Mouse (Mus musculus): Measurements from ENCODE around the gene Klk1b1. TPM values are rescaled to one million over a fixed set of nuclear protein-coding genes. Genes with fewer than 3 reads are reported as not detected.

Klk1b1 gene
- polyA plus RNA-seq (2012; rRNA removed), result 0.11 and 0.52 TPM in 2 replicates

GRCm38 (mm10) chr7:43966451-43966850 lies at the start of gene Klk1b1:
Gene Klk1b1 (plus strand): TSS chr7:43966751.
- no peaks in the 10 kb centered on the region for H3K36me3 ChIP-seq (ENCODE audit: control insufficient read depth, insufficient read depth, low read length)
- H3K4me1 ChIP-seq (ENCODE audit: control insufficient read depth, insufficient read depth, low read length), result 0 out of 2 replicates have a peak, but pooled peaks cover 4% of the 10 kb centered on the region
- 46% methylated on average over 3 of the region's 3 CpGs for WGBS
- no peaks in the 10 kb centered on the region for H3K27me3 ChIP-seq (replicated peaks; ENCODE audit: control insufficient read depth, insufficient read depth, low read length)
- H3K27ac ChIP-seq (ENCODE audit: insufficient read depth, low read depth, low read length), result no peak within 1 kb of the TSS
- no peak for DNase-seq
- H3K4me3 ChIP-seq (ENCODE audit: insufficient read depth, low read depth, low read length), result no peak within 1 kb of the TSS
- TF ChIP-seq CTCF (conservative IDR thresholded peaks at IDR 0.05; ENCODE audit: insufficient read depth, insufficient read length, low read depth, low read length) (no peak), POLR2A (IDR thresholded peaks at IDR 0.05; ENCODE audit: low read depth, low read length) (no peak)

DNA sequence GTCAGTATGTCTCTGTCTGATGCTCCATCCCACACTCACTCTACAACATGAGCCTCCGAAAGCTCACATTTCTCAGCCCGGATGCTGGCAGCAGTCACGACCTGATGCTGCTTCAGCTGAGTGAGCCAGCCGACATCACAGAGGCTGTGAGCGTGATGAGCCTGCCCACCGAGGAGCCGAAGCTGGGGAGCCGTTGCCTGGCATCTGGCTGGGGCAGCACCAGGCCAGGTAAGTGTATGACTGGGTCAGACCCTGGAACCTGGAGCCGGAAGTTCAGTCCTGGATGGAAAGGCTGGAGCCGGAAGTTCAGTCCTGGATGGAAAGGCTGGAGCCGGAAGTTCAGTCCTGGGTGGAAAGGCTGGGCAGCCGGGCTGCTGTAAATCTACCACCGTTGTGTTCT lies 48.1 kb upstream of the Klk1b1 start:
- no peaks in the 10 kb centered on the region for H3K36me3 ChIP-seq (ENCODE audit: control insufficient read depth, insufficient read depth, low read length)
- no peaks in the 10 kb centered on the region for H3K4me1 ChIP-seq (ENCODE audit: control insufficient read depth, insufficient read depth, low read length)
- H3K27ac ChIP-seq (ENCODE audit: insufficient read depth, low read depth, low read length), result no peak overlapping the region
- WGBS, result 51% methylated on average over 13 of the region's 13 CpGs
- no peak for DNase-seq
- no peak overlapping the region for H3K4me3 ChIP-seq (ENCODE audit: insufficient read depth, low read depth, low read length)
- no peaks in the 10 kb centered on the region for H3K27me3 ChIP-seq (replicated peaks; ENCODE audit: control insufficient read depth, insufficient read depth, low read length)
- no peak for TF ChIP-seq CTCF (conservative IDR thresholded peaks at IDR 0.05; ENCODE audit: insufficient read depth, insufficient read length, low read depth, low read length)
- TF ChIP-seq POLR2A (IDR thresholded peaks at IDR 0.05; ENCODE audit: low read depth, low read length), result no peak

DNA sequence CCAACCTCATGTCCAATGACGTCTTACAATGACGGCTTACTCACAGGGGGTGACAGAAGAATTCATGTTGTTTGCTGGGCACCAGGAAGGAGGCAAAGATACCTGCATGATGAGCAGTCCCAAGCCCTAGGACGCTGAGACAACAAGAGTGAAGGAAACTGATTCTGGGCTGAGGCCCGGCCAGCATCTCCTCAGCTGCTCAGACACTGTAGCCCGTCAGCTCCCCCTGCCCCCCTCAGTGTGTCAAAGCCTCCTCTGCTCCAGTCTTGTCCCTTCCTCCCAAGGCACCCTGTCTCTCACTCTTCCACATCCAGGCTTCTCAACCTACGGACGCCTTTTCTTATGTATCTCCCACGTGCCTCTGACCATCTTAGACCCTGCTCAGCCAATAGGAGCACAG lies 47.7 kb upstream of the Klk1b1 start:
- no peaks in the 10 kb centered on the region for H3K4me1 ChIP-seq (ENCODE audit: control insufficient read depth, insufficient read depth, low read length)
- no peak for TF ChIP-seq POLR2A (IDR thresholded peaks at IDR 0.05; ENCODE audit: low read depth, low read length)
- no peak for TF ChIP-seq CTCF (conservative IDR thresholded peaks at IDR 0.05; ENCODE audit: insufficient read depth, insufficient read length, low read depth, low read length)
- H3K36me3 ChIP-seq (ENCODE audit: control insufficient read depth, insufficient read depth, low read length), result no peaks in the 10 kb centered on the region
- WGBS, result 65% methylated on average over 8 of the region's 8 CpGs
- no peak for DNase-seq
- H3K4me3 ChIP-seq (ENCODE audit: insufficient read depth, low read depth, low read length), result no peak overlapping the region
- no peak overlapping the region for H3K27ac ChIP-seq (ENCODE audit: insufficient read depth, low read depth, low read length)
- H3K27me3 ChIP-seq (replicated peaks; ENCODE audit: control insufficient read depth, insufficient read depth, low read length), result no peaks in the 10 kb centered on the region

DNA sequence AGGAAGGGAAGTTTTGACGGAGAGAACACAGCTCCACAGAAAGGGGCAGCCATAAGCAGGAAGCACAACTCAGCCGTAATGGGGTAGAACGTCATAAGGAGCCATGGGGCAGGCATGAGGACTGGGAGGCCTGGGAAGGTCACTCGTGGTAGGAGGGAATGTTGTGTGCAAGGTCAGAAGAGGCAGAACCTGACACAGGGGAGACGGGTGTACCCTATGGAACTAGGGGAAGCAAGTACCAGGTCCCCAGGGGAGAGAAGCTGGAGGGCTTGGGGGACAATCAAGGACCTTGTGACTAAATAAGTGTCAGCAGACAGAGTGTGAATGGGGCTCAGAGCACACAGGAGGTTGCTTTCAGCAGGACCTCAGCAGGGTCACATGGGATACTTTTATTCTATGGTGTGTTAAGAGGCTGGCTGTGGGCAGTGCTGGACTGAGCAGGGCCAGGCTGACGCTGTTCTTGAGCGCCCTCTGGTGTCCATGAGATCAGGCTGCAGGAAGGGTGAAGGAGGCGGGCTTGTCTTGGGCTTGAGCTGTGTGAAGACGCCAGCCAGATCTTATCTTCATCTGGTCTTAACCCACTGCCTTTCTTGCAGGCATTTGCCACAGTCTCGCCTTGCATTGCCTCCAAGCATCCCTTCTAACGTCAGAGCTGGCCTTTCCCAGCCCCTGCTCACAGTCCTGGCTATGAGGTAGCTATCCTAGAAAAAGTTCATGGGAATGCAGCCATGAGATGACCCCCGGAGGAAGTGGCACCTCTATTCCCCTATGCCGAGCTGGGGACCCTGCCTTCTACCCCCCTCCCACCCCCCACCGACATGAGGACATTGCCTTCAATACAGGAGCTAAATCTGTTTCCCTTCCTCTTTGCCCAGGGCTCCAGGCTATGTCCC lies 46.7 kb upstream of the Klk1b1 start:
- TF ChIP-seq CTCF (conservative IDR thresholded peaks at IDR 0.05; ENCODE audit: insufficient read depth, insufficient read length, low read depth, low read length) (peak; percentile 93), POLR2A (IDR thresholded peaks at IDR 0.05; ENCODE audit: low read depth, low read length) (no peak)
- no peak overlapping the region for H3K27ac ChIP-seq (ENCODE audit: insufficient read depth, low read depth, low read length)
- no peaks in the 10 kb centered on the region for H3K36me3 ChIP-seq (ENCODE audit: control insufficient read depth, insufficient read depth, low read length)
- no peaks in the 10 kb centered on the region for H3K27me3 ChIP-seq (replicated peaks; ENCODE audit: control insufficient read depth, insufficient read depth, low read length)
- DNase-seq, result peak; percentile 68
- no peak overlapping the region for H3K4me3 ChIP-seq (ENCODE audit: insufficient read depth, low read depth, low read length)
- 22% methylated on average over 14 of the region's 14 CpGs for WGBS
- no peaks in the 10 kb centered on the region for H3K4me1 ChIP-seq (ENCODE audit: control insufficient read depth, insufficient read depth, low read length)

- no peak for TF ChIP-seq POLR2A (IDR thresholded peaks at IDR 0.05; ENCODE audit: low read depth, low read length)
- TF ChIP-seq CTCF (conservative IDR thresholded peaks at IDR 0.05; ENCODE audit: insufficient read depth, insufficient read length, low read depth, low read length), result no peak
- H3K27me3 ChIP-seq (replicated peaks; ENCODE audit: control insufficient read depth, insufficient read depth, low read length), result no peaks in the 10 kb centered on the region
- no peak for DNase-seq
- H3K4me1 ChIP-seq (ENCODE audit: control insufficient read depth, insufficient read depth, low read length), result no peaks in the 10 kb centered on the region
- H3K36me3 ChIP-seq (ENCODE audit: control insufficient read depth, insufficient read depth, low read length), result no peaks in the 10 kb centered on the region
- no peak overlapping the region for H3K4me3 ChIP-seq (ENCODE audit: insufficient read depth, low read depth, low read length)
- 87% methylated on average over 3 of the region's 3 CpGs for WGBS
- H3K27ac ChIP-seq (ENCODE audit: insufficient read depth, low read depth, low read length), result no peak overlapping the region
Observed at GRCm38 (mm10) chr7:43920582-43920981, 46.0 kb upstream of the Klk1b1 start.

DNA sequence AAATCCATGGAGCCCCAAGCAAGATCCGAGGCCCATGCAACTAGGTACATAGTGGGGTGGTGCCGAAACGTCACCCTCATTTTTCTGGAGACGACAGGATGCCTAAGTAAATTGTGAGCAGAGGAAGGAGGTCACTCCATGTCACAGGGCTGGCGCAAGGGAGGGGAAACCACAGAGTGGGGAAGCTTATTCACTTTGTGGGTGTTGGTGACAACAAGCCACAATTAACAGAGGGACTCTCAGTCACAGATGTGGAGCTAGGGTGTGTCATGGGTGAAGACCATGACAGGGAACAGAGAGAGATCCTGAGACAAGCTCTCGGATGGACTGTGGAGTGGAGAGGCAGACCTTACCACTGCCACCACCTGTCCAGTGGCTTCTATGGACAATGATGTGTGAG lies 45.5 kb upstream of the Klk1b1 start:
- H3K27ac ChIP-seq (ENCODE audit: insufficient read depth, low read depth, low read length), result no peak overlapping the region
- H3K4me1 ChIP-seq (ENCODE audit: control insufficient read depth, insufficient read depth, low read length), result no peaks in the 10 kb centered on the region
- TF ChIP-seq POLR2A (IDR thresholded peaks at IDR 0.05; ENCODE audit: low read depth, low read length) (no peak), CTCF (conservative IDR thresholded peaks at IDR 0.05; ENCODE audit: insufficient read depth, insufficient read length, low read depth, low read length) (no peak)
- DNase-seq, result no peak
- 75% methylated on average over 6 of the region's 6 CpGs for WGBS
- no peaks in the 10 kb centered on the region for H3K36me3 ChIP-seq (ENCODE audit: control insufficient read depth, insufficient read depth, low read length)
- no peak overlapping the region for H3K4me3 ChIP-seq (ENCODE audit: insufficient read depth, low read depth, low read length)
- no peaks in the 10 kb centered on the region for H3K27me3 ChIP-seq (replicated peaks; ENCODE audit: control insufficient read depth, insufficient read depth, low read length)

GRCm38 (mm10) chr7:43921941-43922340 lies 44.6 kb upstream of the Klk1b1 start:
- no peak for DNase-seq
- Histone ChIP-seq H3K4me1 (ENCODE audit: control insufficient read depth, insufficient read depth, low read length) (no peaks in the 10 kb centered on the region), H3K4me3 (ENCODE audit: insufficient read depth, low read depth, low read length) (no peak overlapping the region), H3K27me3 (replicated peaks; ENCODE audit: control insufficient read depth, insufficient read depth, low read length) (no peaks in the 10 kb centered on the region), H3K27ac (ENCODE audit: insufficient read depth, low read depth, low read length) (no peak overlapping the region), H3K36me3 (ENCODE audit: control insufficient read depth, insufficient read depth, low read length) (no peaks in the 10 kb centered on the region)
- TF ChIP-seq POLR2A (IDR thresholded peaks at IDR 0.05; ENCODE audit: low read depth, low read length) (no peak), CTCF (conservative IDR thresholded peaks at IDR 0.05; ENCODE audit: insufficient read depth, insufficient read length, low read depth, low read length) (no peak)
- 81% methylated on average over 2 of the region's 2 CpGs for WGBS

All from kidney, adult 2 months (tissue).